27 mouse cellular contexts compared by ENCODE assay signal in genomic region chr11:101370141-101370540, GRCm38 (mm10). TPM values are rescaled to one million over a fixed set of nuclear protein-coding genes. Genes with fewer than 3 reads are reported as not detected.
DNase-seq lines count a peak whose midpoint lies in the region; ATAC-seq and TF ChIP-seq lines count a peak whose summit lies in the region.
"Had no signal": no experiment of that assay in that cellular context is flagged by ENCODE, and none has a peak within 500 bp of the region (broad histone marks: within the 10 kb centered on the region; RNA-seq: fewer than 3 reads in every experiment).

No protein-coding gene starts in this region.

- peaks cover 6% of the 10 kb centered on the region; the same call in 1 of the 2 replicates for H3K36me3 ChIP-seq in intestine, postnatal 0 days (ENCODE audit: control insufficient read depth, insufficient read depth)
- no peaks in the 10 kb centered on the region for H3K36me3 ChIP-seq in intestine, embryonic 15.5 days
- peaks cover 58% of the 10 kb centered on the region for H3K36me3 ChIP-seq in liver, adult 2 months (ENCODE audit: control insufficient read depth, insufficient read depth, low read length)
- no peaks in the 10 kb centered on the region for H3K36me3 ChIP-seq in liver, embryonic 11.5 days (ENCODE audit: control insufficient read depth, insufficient read depth, low read length)
- H3K36me3 ChIP-seq: embryonic facial prominence, embryonic 13.5 days; embryonic facial prominence, embryonic 15.5 days; forebrain, embryonic 10.5 days; forebrain, embryonic 12.5 days had no signal

- WGBS in intestine, postnatal 0 days: 69% methylated on average over 5 of the region's 5 CpGs
- 74% methylated on average over 5 of the region's 5 CpGs for WGBS in intestine, embryonic 15.5 days
- WGBS in liver, adult 2 months: 20% methylated on average over 5 of the region's 5 CpGs
- WGBS in liver, embryonic 11.5 days: 68% methylated on average over 5 of the region's 5 CpGs

- DNase-seq in liver, adult 2 months (ENCODE audit: extremely low read depth, low read depth, low spot score): peak; percentile 65
- DNase-seq in liver, embryonic 11.5 days (ENCODE audit: low spot score): no peak
- DNase-seq: adrenal gland, adult 2 months; adrenal gland, postnatal 10 days; adrenal gland, postnatal 25 days; cerebellum, adult 11 months; cerebellum, adult 18-20 months; cerebellum, adult 8-10 months; cerebellum, adult 9-11 months; cerebellum, postnatal 14 days; cerebellum, postnatal 36 days; embryo, embryonic 11 days had no signal

- H3K9me3 ChIP-seq in intestine, postnatal 0 days (ENCODE audit: control insufficient read depth): no peaks in the 10 kb centered on the region
- H3K9me3 ChIP-seq in intestine, embryonic 15.5 days: no peaks in the 10 kb centered on the region
- H3K9me3 ChIP-seq in liver, embryonic 11.5 days (ENCODE audit: control insufficient read depth, low read length): no peaks in the 10 kb centered on the region
- H3K9me3 ChIP-seq: embryonic facial prominence, embryonic 13.5 days; embryonic facial prominence, embryonic 15.5 days; forebrain, embryonic 10.5 days; forebrain, embryonic 12.5 days had no signal

- TF ChIP-seq CTCF in intestine, postnatal 0 days (IDR thresholded peaks at IDR 0.05; ENCODE audit: low read depth): no peak
- no peak for TF ChIP-seq CTCF in liver, adult 2 months (IDR thresholded peaks at IDR 0.05; ENCODE audit: low read depth, low read length)

- H3K27me3 ChIP-seq in intestine, postnatal 0 days (replicated peaks; ENCODE audit: control insufficient read depth, insufficient read depth, low read length): no peaks in the 10 kb centered on the region
- no peaks in the 10 kb centered on the region for H3K27me3 ChIP-seq in intestine, embryonic 15.5 days (replicated peaks)
- H3K27me3 ChIP-seq in liver, adult 2 months (ENCODE audit: control insufficient read depth, insufficient read depth, low read length): no peaks in the 10 kb centered on the region
- no peaks in the 10 kb centered on the region for H3K27me3 ChIP-seq in liver, embryonic 11.5 days (replicated peaks; ENCODE audit: control insufficient read depth, insufficient read depth, low read length)
- H3K27me3 ChIP-seq: embryonic facial prominence, embryonic 13.5 days; embryonic facial prominence, embryonic 15.5 days; forebrain, embryonic 12.5 days had no signal

- no peak overlapping the region; the same call in 1 of the 2 replicates for H3K4me3 ChIP-seq in intestine, postnatal 0 days (ENCODE audit: low read depth, low read length)
- H3K4me3 ChIP-seq in intestine, embryonic 15.5 days (replicated peaks): no peak overlapping the region
- H3K4me3 ChIP-seq in liver, adult 2 months (ENCODE audit: insufficient read depth, low read depth, low read length): peak overlapping the region; percentile 62
- no peak overlapping the region for H3K4me3 ChIP-seq in liver, embryonic 11.5 days (ENCODE audit: low read depth, low read length)
- H3K4me3 ChIP-seq: embryonic facial prominence, embryonic 13.5 days; embryonic facial prominence, embryonic 15.5 days; erythroblast, embryonic 14.5 days; forebrain, embryonic 10.5 days; forebrain, embryonic 12.5 days had no signal

- 0 out of 2 replicates have a peak, but pooled peaks cover 4% of the 10 kb centered on the region for H3K4me1 ChIP-seq in intestine, postnatal 0 days (replicated peaks; ENCODE audit: control insufficient read depth, insufficient read depth, low read length)
- no peaks in the 10 kb centered on the region for H3K4me1 ChIP-seq in intestine, embryonic 15.5 days (replicated peaks)
- H3K4me1 ChIP-seq in liver, adult 2 months (ENCODE audit: control insufficient read depth, insufficient read depth, low read length): peaks cover 4% of the 10 kb centered on the region; the same call in 1 of the 2 replicates
- no peaks in the 10 kb centered on the region for H3K4me1 ChIP-seq in liver, embryonic 11.5 days (replicated peaks; ENCODE audit: control insufficient read depth, insufficient read depth, low read length)
- H3K4me1 ChIP-seq: embryonic facial prominence, embryonic 13.5 days; embryonic facial prominence, embryonic 15.5 days; forebrain, embryonic 10.5 days; forebrain, embryonic 12.5 days had no signal

- 0 out of 2 replicates have a peak, but pooled peaks have one; percentile 3 for TF ChIP-seq POLR2A in liver, adult 2 months (IDR thresholded peaks at IDR 0.05; ENCODE audit: extremely low read depth, insufficient read depth, low read length)

- 0 out of 2 replicates have a peak overlapping the region, but pooled peaks have one; percentile 7 for H3K9ac ChIP-seq in intestine, postnatal 0 days (ENCODE audit: low read depth, low read length)
- H3K9ac ChIP-seq in intestine, embryonic 15.5 days: no peak overlapping the region
- peak overlapping the region; percentile 39 for H3K9ac ChIP-seq in liver, adult 2 months (ENCODE audit: low read depth, low read length)
- no peak overlapping the region for H3K9ac ChIP-seq in liver, embryonic 11.5 days (ENCODE audit: low read depth, low read length)
- H3K9ac ChIP-seq: embryonic facial prominence, embryonic 13.5 days; embryonic facial prominence, embryonic 15.5 days; forebrain, embryonic 12.5 days had no signal

- ATAC-seq in intestine, postnatal 0 days: no peak
- no peak for ATAC-seq in intestine, embryonic 15.5 days
- no peak for ATAC-seq in liver, embryonic 11.5 days (replicated peaks; ENCODE audit: low FRiP score)
- ATAC-seq: forebrain, embryonic 14.5 days; forebrain, embryonic 16.5 days had no signal

- H3K79me2 ChIP-seq in liver, adult 2 months (ENCODE audit: control insufficient read depth, insufficient read depth, low read length): no peaks in the 10 kb centered on the region

- peak overlapping the region; percentile 49 for H3K4me2 ChIP-seq in intestine, postnatal 0 days (replicated peaks; ENCODE audit: low read depth)
- H3K4me2 ChIP-seq in intestine, embryonic 15.5 days (replicated peaks): no peak overlapping the region
- H3K4me2 ChIP-seq in liver, embryonic 11.5 days: no peak overlapping the region
- H3K4me2 ChIP-seq: embryonic facial prominence, embryonic 13.5 days; embryonic facial prominence, embryonic 15.5 days; forebrain, embryonic 12.5 days had no signal

- no peak overlapping the region for H3K27ac ChIP-seq in intestine, postnatal 0 days (ENCODE audit: low read depth, low read length)
- no peak overlapping the region for H3K27ac ChIP-seq in intestine, embryonic 15.5 days
- H3K27ac ChIP-seq in liver, adult 2 months (replicated peaks; ENCODE audit: insufficient read depth, low read depth, low read length): peak overlapping the region; percentile 55
- no peak overlapping the region for H3K27ac ChIP-seq in liver, embryonic 11.5 days (ENCODE audit: low read depth, low read length)
- H3K27ac ChIP-seq: embryonic facial prominence, embryonic 13.5 days; embryonic facial prominence, embryonic 15.5 days; forebrain, embryonic 10.5 days; forebrain, embryonic 12.5 days had no signal

RNA-seq across cellular contexts. Expression of gene G6pc, which starts 2.8 kb away (rescaled TPM):
- polyA plus RNA-seq in intestine, postnatal 0 days (2015; fragmentation: Nextera tagmentation; extraction: Ambion mirVana): 54.3 and 63.3 TPM in 2 replicates
- 0.30 and 0.39 TPM in 2 replicates for polyA plus RNA-seq in intestine, embryonic 15.5 days (2015; fragmentation: Nextera tagmentation; extraction: Ambion mirVana)
- 121 and 144 TPM in 2 replicates for total RNA-seq in liver, adult 2 months (2014; rRNA removed)
- 115 and 146 TPM in 2 replicates for polyA plus RNA-seq in liver, adult 2 months (2012; rRNA removed)
- not detected in 2 replicates for polyA plus RNA-seq in liver, embryonic 11.5 days (2014; fragmentation: Nextera tagmentation; extraction: Ambion mirVana)
- total RNA-seq: common myeloid progenitor, adult 5-6 weeks; ES-E14; MEL had no signal
- polyA plus RNA-seq: brain, embryonic 14.5 days; C2C12; embryonic facial prominence, embryonic 11.5 days; embryonic facial prominence, embryonic 13.5 days; embryonic facial prominence, embryonic 15.5 days; erythroblast, embryonic 14.5 days; forebrain, embryonic 10.5 days; forebrain, embryonic 12.5 days; forebrain, embryonic 14.5 days; forebrain, embryonic 16.5 days had no signal

RNA-seq across cellular contexts. Expression of gene Aoc3, which starts 39.7 kb away (rescaled TPM):
- polyA plus RNA-seq in intestine, postnatal 0 days (2015; fragmentation: Nextera tagmentation; extraction: Ambion mirVana): 3.7 and 4.4 TPM in 2 replicates
- polyA plus RNA-seq in intestine, embryonic 15.5 days (2015; fragmentation: Nextera tagmentation; extraction: Ambion mirVana): 2.1 and 2.7 TPM in 2 replicates
- total RNA-seq in liver, adult 2 months (2014; rRNA removed): 0.13 and 0.18 TPM in 2 replicates
- 0.05 and 0.16 TPM in 2 replicates for polyA plus RNA-seq in liver, adult 2 months (2012; rRNA removed)
- 0.08 TPM in 1 of 2 replicates, not detected in the other for polyA plus RNA-seq in liver, embryonic 11.5 days (2014; fragmentation: Nextera tagmentation; extraction: Ambion mirVana)
- polyA plus RNA-seq: forebrain, embryonic 10.5 days; forebrain, embryonic 12.5 days had no signal

RNA-seq across cellular contexts. Expression of gene Aoc2, which starts 45.3 kb away (rescaled TPM):
- polyA plus RNA-seq in intestine, postnatal 0 days (2015; fragmentation: Nextera tagmentation; extraction: Ambion mirVana): 0.34 and 0.41 TPM in 2 replicates
- polyA plus RNA-seq in intestine, embryonic 15.5 days (2015; fragmentation: Nextera tagmentation; extraction: Ambion mirVana): 1.2 and 1.3 TPM in 2 replicates
- 0.40 and 0.46 TPM in 2 replicates for total RNA-seq in liver, adult 2 months (2014; rRNA removed)
- polyA plus RNA-seq in liver, adult 2 months (2012; rRNA removed): 0.91 and 1.7 TPM in 2 replicates
- polyA plus RNA-seq in liver, embryonic 11.5 days (2014; fragmentation: Nextera tagmentation; extraction: Ambion mirVana): 2.9 and 3.2 TPM in 2 replicates

RNA-seq across cellular contexts. Expression of gene Aarsd1, which starts 47.3 kb away (rescaled TPM):
- 27.0 and 28.9 TPM in 2 replicates for polyA plus RNA-seq in intestine, postnatal 0 days (2015; fragmentation: Nextera tagmentation; extraction: Ambion mirVana)
- polyA plus RNA-seq in intestine, embryonic 15.5 days (2015; fragmentation: Nextera tagmentation; extraction: Ambion mirVana): 60.1 and 63.3 TPM in 2 replicates
- 21.3 and 22.2 TPM in 2 replicates for total RNA-seq in liver, adult 2 months (2014; rRNA removed)
- 18.6 and 19.8 TPM in 2 replicates for polyA plus RNA-seq in liver, adult 2 months (2012; rRNA removed)
- polyA plus RNA-seq in liver, embryonic 11.5 days (2014; fragmentation: Nextera tagmentation; extraction: Ambion mirVana): 92.3 and 94.0 TPM in 2 replicates

RNA-seq across cellular contexts. Expression of gene Psme3, which starts 54.1 kb away (rescaled TPM):
- 59.5 and 60.2 TPM in 2 replicates for polyA plus RNA-seq in intestine, postnatal 0 days (2015; fragmentation: Nextera tagmentation; extraction: Ambion mirVana)
- 137 and 147 TPM in 2 replicates for polyA plus RNA-seq in intestine, embryonic 15.5 days (2015; fragmentation: Nextera tagmentation; extraction: Ambion mirVana)
- total RNA-seq in liver, adult 2 months (2014; rRNA removed): 15.8 and 16.8 TPM in 2 replicates
- polyA plus RNA-seq in liver, adult 2 months (2012; rRNA removed): 34.5 and 37.9 TPM in 2 replicates
- polyA plus RNA-seq in liver, embryonic 11.5 days (2014; fragmentation: Nextera tagmentation; extraction: Ambion mirVana): 201 and 221 TPM in 2 replicates

Comparison
In these comparisons a context has a peak if more than half of its experiments do, and no peak if none do; other contexts are left out.
1. H3K9ac ChIP-seq: peak in intestine, postnatal 0 days (single experiment) and liver, adult 2 months (single experiment); none in intestine, embryonic 15.5 days (single experiment) and liver, embryonic 11.5 days (single experiment).
2. RNA of gene G6pc, which starts 2.8 kb away (polyA plus RNA-seq): 115 to 146 TPM in liver, adult 2 months and 54.3 to 63.3 TPM in intestine, postnatal 0 days; 0.30 to 0.39 TPM in intestine, embryonic 15.5 days and not detected in liver, embryonic 11.5 days; every median in the first group is over 10 times any median in the second.